Mouse (Mus musculus) liver, embryonic 16.5 days (tissue): ENCODE measurements around the gene Slc12a5. TPM values are rescaled to one million over a fixed set of nuclear protein-coding genes. Genes with fewer than 3 reads are reported as not detected.

Source experiments
- ATAC-seq: fragments of 200-750 bp; cut with Nextera tagmentation; 2 replicates; pipeline ENCODE4 v1.8.0; 2017; ENCODE audit warnings: low read depth, mild to moderate bottlenecking, moderate number of reproducible peaks, moderate library complexity
- H3K27ac ChIP-seq: fragments of 300-500 bp; sonication (generic); 2 replicates; pipeline ENCODE4 v1.5.1; 2014; ENCODE audit warnings: mild to moderate bottlenecking, low read length
- H3K27me3 ChIP-seq: fragments of 300-500 bp; sonication (generic); 2 replicates; pipeline ENCODE4 v1.6.1; 2014; ENCODE audit warnings: low read depth, low read length, mixed read lengths; ENCODE audit not compliant: control insufficient read depth, insufficient read depth
- H3K36me3 ChIP-seq: fragments of 300-500 bp; sonication (generic); 2 replicates; pipeline ENCODE4 v1.6.1; 2014; ENCODE audit warnings: mild to moderate bottlenecking; ENCODE audit not compliant: control insufficient read depth, insufficient read depth
- H3K4me1 ChIP-seq: fragments of 300-500 bp; sonication (generic); 2 replicates; pipeline ENCODE4 v1.6.1; 2014; ENCODE audit warnings: low read depth, low read length, mixed read lengths; ENCODE audit not compliant: control insufficient read depth
- H3K4me2 ChIP-seq: fragments of 300-500 bp; sonication (generic); 2 replicates; pipeline ENCODE4 v1.6.1; 2014; ENCODE audit warnings: low read depth, low read length, mixed read lengths
- H3K4me3 ChIP-seq: fragments of 300-500 bp; sonication (generic); 2 replicates; pipeline ENCODE4 v1.5.1; 2014; ENCODE audit warnings: low read depth, mild to moderate bottlenecking, low read length
- H3K9ac ChIP-seq: fragments of 300-500 bp; sonication (generic); 2 replicates; pipeline ENCODE4 v1.6.1; 2014; ENCODE audit warnings: low read depth, low read length
- H3K9me3 ChIP-seq: fragments of 300-500 bp; sonication (generic); replicated peaks from 2 replicates; pipeline ENCODE4 v1.6.1; 2016; ENCODE audit warnings: low read length; ENCODE audit not compliant: control insufficient read depth
- WGBS: fragments of 180-500 bp; shearing (Covaris S2); extraction: QIAGEN DNeasy Blood & Tissue Kit; methylation state at CpG from one replicate; pipeline ENCODE4 v1.1.7; 2014; ENCODE audit not compliant: insufficient replicate concordance; 5-methylcytosine and 5-hydroxymethylcytosine counted together
- polyA plus RNA-seq: library from polyadenylated mRNA; unstranded; fragments of >200 nt; fragmentation: Nextera tagmentation; extraction: Ambion mirVana; gene quantifications from 2 replicates; pipeline ENCODE4 v1.2.1, GENCODE M21; 2015

The Slc12a5 gene
- polyA plus RNA-seq, 1 experiment from 2014 or later = 0.13 TPM

DNA sequence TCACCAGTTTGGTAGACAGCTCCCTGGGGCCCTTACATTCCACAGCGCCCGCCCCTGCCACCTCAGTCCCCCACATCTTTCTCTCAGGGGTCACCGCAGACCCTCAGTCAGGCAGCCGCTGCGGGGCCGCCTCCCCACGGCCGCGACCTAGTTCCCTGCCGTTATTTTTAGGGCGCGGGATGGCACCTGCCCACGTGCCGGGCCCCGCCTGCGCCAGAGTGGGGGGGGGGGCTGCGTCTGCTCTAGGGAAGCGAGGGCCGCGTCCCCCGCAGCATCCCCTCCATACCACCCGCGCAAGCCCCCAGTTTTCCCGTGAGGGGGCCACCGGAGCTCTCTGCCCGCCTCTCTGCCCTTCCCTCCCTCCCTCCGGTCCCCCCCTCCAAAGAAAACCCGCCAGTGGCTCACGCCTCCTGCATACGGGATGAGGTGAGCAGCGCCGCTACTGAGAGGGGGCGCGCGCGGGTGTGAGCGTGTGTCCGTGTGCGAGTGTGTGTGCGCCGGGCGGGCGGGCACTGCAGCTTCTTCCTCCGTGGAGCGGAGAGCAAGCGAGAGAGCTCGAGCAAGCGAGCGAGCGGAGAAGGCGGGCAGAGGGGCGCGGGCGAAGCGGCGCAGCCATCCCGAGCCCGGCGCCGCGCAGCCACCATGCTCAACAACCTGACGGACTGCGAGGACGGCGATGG lies 7.3 kb downstream of the Slc12a5 start:
- H3K4me2 ChIP-seq = peak overlapping the region; percentile 16; the same call in 1 of the 2 replicates
- H3K4me1 ChIP-seq = no peaks in the 10 kb centered on the region
- H3K36me3 ChIP-seq = no peaks in the 10 kb centered on the region
- no peak overlapping the region for H3K27ac ChIP-seq
- H3K27me3 ChIP-seq = peaks cover 54% of the 10 kb centered on the region
- no peak for ATAC-seq
- 3% methylated on average over 64 of the region's 65 CpGs for WGBS
- H3K9me3 ChIP-seq = no peaks in the 10 kb centered on the region
- H3K4me3 ChIP-seq = no peak overlapping the region
- no peak overlapping the region for H3K9ac ChIP-seq

DNA sequence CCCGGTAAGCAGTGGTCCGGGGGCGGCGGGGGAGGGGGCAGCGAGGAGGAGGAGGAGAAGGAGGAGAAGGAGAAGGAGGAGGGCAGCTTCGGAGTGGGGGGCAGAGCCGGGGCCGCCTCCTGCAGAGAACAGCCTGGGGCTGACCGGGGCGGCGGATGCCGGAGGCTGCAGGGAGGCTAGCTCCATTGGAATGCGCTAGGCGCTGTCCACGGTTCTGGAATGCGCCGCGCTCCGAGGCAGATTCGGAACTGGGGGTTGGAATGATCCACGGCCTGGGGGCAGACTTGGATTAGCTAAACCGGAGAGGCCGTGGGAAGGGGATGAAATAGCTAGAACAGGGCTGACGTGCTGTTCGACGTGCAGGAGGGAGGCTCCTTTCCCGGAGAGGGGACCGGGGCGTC lies 7.8 kb downstream of the Slc12a5 start:
- 1% methylated on average over 29 of the region's 29 CpGs for WGBS
- Histone ChIP-seq H3K4me2 (peak overlapping the region; percentile 16; the same call in 1 of the 2 replicates), H3K36me3 (no peaks in the 10 kb centered on the region), H3K27ac (no peak overlapping the region), H3K27me3 (peaks cover 56% of the 10 kb centered on the region), H3K9me3 (no peaks in the 10 kb centered on the region), H3K4me1 (no peaks in the 10 kb centered on the region), H3K4me3 (no peak overlapping the region), H3K9ac (no peak overlapping the region)
- ATAC-seq = no peak

DNA sequence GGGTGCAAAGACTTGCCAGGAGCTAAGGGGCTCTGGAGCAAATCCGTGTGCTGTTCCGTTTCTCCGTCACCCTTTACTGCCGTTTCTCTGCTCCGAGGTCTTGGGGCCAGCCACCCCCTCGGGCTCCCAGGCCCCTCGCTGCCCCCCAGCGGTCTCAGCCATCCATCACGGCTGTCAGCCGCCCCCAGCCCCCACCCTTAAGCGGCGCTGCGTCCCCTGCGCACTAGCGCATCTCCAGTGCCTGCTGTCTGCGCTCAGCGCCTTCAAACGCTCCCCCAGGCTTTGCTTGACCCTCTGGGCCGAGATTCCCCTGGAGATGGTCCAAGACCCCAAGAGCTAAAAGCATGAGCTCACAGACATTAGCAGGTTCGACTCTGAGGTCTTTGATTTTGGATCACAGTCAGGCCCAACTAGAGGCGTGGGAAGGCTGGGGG lies 8.8 kb downstream of the Slc12a5 start:
- H3K9ac ChIP-seq = no peak overlapping the region
- no peaks in the 10 kb centered on the region for H3K4me1 ChIP-seq
- ATAC-seq = no peak
- H3K4me3 ChIP-seq = no peak overlapping the region
- H3K9me3 ChIP-seq = no peaks in the 10 kb centered on the region
- 4% methylated on average over 21 of the region's 21 CpGs for WGBS
- peaks cover 56% of the 10 kb centered on the region for H3K27me3 ChIP-seq
- no peak overlapping the region for H3K27ac ChIP-seq
- no peaks in the 10 kb centered on the region for H3K36me3 ChIP-seq
- H3K4me2 ChIP-seq = no peak overlapping the region

DNA sequence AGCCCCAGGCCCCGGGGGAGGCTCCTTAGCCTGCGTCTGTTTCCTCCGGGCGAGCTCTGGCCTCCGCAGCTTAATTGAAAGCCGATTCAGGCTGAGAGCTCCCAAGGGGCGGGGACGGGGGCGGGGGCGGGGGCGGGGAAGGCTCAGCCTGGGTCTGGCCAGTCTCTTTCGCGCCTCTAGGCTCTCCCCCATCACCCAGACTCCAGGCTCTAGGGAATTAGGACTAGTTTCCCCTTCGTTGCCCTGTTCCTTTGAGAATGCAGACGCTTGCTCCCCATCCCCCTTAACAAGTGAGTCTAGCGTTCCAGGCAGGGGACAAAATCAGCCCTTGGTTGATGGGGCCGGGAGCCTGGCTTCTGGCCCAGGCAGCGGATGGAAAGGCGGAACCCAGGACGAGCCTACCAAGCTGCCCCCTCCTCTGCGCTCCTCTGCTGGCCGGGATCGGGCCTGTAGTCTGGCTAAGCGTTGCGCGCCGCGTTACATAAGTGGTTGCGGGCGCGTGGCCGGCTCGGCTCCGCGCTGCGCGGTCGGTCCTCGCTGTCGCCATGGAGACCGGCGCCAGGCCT lies 10.1 kb downstream of the Slc12a5 start:
- 2% methylated on average over 42 of the region's 42 CpGs for WGBS
- H3K27ac ChIP-seq = no peak overlapping the region
- H3K9ac ChIP-seq = no peak overlapping the region
- no peaks in the 10 kb centered on the region for H3K9me3 ChIP-seq
- peaks cover 56% of the 10 kb centered on the region for H3K27me3 ChIP-seq
- no peak overlapping the region for H3K4me3 ChIP-seq
- no peak for ATAC-seq
- H3K36me3 ChIP-seq = no peaks in the 10 kb centered on the region
- H3K4me1 ChIP-seq = no peaks in the 10 kb centered on the region
- no peak overlapping the region for H3K4me2 ChIP-seq

DNA sequence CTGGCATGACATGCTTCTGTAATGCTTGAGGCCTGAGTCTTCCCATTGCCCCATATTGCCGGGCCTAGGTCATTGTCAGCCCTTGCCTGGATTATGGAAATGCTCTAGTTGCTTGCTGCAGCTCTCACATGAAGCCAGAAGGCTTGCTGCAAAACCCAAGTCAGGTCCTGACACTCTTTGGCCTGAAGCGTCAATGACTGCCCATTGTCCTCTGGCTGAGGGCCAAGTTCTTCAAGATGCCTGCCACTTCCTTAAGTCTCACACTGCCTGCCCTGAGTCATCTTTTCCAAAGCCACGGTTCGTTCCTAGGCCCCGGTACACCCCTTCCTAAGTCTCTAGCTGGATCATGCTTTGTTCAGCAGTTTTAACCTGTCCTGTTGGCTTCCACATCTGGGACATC lies 12.0 kb downstream of the Slc12a5 start:
- Histone ChIP-seq H3K4me3 (no peak overlapping the region), H3K9me3 (no peaks in the 10 kb centered on the region), H3K27ac (no peak overlapping the region), H3K36me3 (no peaks in the 10 kb centered on the region), H3K27me3 (peaks cover 44% of the 10 kb centered on the region), H3K9ac (no peak overlapping the region), H3K4me1 (no peaks in the 10 kb centered on the region), H3K4me2 (no peak overlapping the region)
- 23% methylated on average over 5 of the region's 5 CpGs for WGBS
- no peak for ATAC-seq

DNA sequence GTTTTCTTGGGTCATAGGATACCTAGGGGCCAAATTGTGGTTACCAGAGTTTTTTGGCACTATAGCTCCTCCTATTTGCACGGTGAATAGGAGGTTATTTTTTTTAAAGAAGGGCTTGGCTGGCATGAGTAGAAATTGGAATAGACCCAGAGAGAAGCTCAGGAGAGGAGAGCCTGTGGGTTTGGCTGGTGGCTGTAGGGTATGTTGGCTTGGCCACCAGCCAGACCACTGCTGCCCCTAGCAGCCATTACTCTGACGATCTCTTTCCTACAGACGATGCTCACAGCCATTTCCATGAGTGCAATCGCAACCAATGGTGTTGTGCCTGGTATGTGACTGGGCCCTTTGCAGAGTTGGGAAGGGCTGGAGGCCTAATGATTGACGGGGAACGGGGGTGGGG lies 15.0 kb downstream of the Slc12a5 start:
- no peaks in the 10 kb centered on the region for H3K36me3 ChIP-seq
- peaks cover 14% of the 10 kb centered on the region for H3K27me3 ChIP-seq
- no peak overlapping the region for H3K4me2 ChIP-seq
- no peaks in the 10 kb centered on the region for H3K4me1 ChIP-seq
- no peak for ATAC-seq
- H3K4me3 ChIP-seq = no peak overlapping the region
- no peak overlapping the region for H3K9ac ChIP-seq
- H3K27ac ChIP-seq = no peak overlapping the region
- no peaks in the 10 kb centered on the region for H3K9me3 ChIP-seq
- 64% methylated on average over 6 of the region's 6 CpGs for WGBS

DNA sequence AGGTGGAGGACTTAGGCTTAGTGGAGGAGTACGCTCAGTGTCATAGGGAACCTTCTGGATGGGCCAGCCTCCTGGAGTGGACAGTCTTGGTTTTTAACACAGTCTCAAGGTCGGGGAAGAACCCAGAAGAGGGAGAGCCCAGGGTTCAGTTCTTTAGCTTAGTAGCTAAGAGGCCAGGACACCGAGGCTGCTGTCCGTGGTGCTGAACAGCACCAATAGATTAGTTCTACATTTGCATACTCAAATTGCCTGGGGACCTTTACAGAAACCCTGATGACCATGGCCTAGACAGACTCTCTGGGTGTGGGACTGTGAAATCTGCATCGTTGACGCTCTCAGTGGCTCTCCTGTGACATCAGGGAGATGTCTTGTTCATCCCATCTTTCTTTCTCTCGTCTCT lies 19.1 kb downstream of the Slc12a5 start:
- no peak overlapping the region for H3K9ac ChIP-seq
- ATAC-seq = no peak
- no peak overlapping the region for H3K27ac ChIP-seq
- no peak overlapping the region for H3K4me3 ChIP-seq
- no peaks in the 10 kb centered on the region for H3K36me3 ChIP-seq
- no peaks in the 10 kb centered on the region for H3K27me3 ChIP-seq
- no peak overlapping the region for H3K4me2 ChIP-seq
- 19% methylated on average over 7 of the region's 7 CpGs for WGBS
- H3K4me1 ChIP-seq = no peaks in the 10 kb centered on the region
- no peaks in the 10 kb centered on the region for H3K9me3 ChIP-seq

DNA sequence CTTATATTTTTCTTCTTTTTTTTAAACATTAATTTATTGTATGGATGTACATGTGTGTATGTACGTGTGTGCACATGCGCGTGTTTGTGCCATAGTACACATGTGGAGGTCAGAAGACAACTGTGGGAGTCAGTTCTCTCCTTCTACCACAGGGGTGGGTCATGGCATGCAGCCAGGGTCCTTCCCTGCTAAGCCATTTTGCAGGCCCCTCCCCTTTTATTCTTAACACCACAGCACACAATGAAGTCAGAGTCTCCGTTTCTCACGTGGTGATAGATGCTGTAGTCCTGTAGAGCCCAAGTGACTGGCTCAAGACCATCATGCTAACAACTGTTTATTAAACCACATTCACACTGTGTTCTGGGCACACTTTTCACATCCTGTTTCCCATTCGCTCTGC lies 25.4 kb downstream of the Slc12a5 start:
- H3K9me3 ChIP-seq = no peaks in the 10 kb centered on the region
- H3K27ac ChIP-seq = no peak overlapping the region
- no peak for ATAC-seq
- no peak overlapping the region for H3K9ac ChIP-seq
- H3K36me3 ChIP-seq = no peaks in the 10 kb centered on the region
- no peaks in the 10 kb centered on the region for H3K27me3 ChIP-seq
- no peaks in the 10 kb centered on the region for H3K4me1 ChIP-seq
- no peak overlapping the region for H3K4me3 ChIP-seq
- no peak overlapping the region for H3K4me2 ChIP-seq
- 68% methylated on average over 6 of the region's 6 CpGs for WGBS

DNA sequence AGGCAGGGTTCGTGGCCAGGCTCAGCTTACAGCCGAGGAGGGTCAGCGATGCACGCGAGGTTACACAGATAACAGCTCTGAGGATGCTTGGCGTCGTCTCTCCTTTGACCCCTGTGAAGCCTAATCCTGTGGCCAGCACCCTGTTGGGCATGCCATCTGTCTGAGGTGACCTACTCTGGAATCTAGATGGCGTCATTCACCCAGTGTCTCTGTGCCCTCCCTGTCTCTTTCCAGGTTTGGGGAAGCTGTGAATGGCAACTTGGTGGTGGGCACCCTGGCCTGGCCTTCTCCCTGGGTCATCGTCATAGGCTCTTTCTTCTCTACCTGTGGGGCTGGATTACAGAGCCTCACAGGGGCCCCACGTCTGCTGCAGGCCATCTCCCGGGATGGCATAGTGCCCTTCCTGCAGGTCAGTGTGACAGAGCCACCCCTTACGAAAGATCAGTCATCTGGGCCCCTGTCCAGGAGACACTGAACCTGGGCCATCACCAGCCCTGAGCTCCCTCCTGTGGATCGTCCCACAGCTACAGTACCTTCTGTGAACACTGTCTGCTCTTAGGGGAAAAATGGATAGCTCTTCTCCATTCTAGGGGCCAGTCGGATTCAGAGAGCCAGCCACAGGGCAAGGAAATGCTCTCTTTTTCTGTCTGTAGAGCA lies 25.9 kb downstream of the Slc12a5 start:
- Histone ChIP-seq H3K36me3 (no peaks in the 10 kb centered on the region), H3K4me3 (no peak overlapping the region), H3K4me2 (no peak overlapping the region), H3K9me3 (no peaks in the 10 kb centered on the region), H3K27me3 (no peaks in the 10 kb centered on the region), H3K27ac (no peak overlapping the region), H3K4me1 (no peaks in the 10 kb centered on the region), H3K9ac (no peak overlapping the region)
- WGBS = 54% methylated on average over 14 of the region's 14 CpGs
- no peak for ATAC-seq
